Mouse (Mus musculus) embryonic fibroblast, embryonic 13.5 days (primary cell): ENCODE data around the gene Lzic. TPM values are rescaled to one million over a fixed set of nuclear protein-coding genes. Genes with fewer than 3 reads are reported as not detected.

Source experiments
- H3K27ac ChIP-seq: 2 replicates; pipeline ENCODE4 v1.5.1; 2012; ENCODE audit warnings: low read length, control low read depth, inconsistent platforms; ENCODE audit not compliant: insufficient read depth
- H3K4me1 ChIP-seq: 2 replicates; pipeline ENCODE4 v1.6.1; 2011; ENCODE audit warnings: low read length; ENCODE audit not compliant: control insufficient read depth, insufficient read depth
- H3K4me3 ChIP-seq: 2 replicates; pipeline ENCODE4 v1.5.1; 2011; ENCODE audit warnings: mild to moderate bottlenecking, control low read depth, low read length; ENCODE audit not compliant: insufficient read depth
- CTCF ChIP-seq: IDR thresholded peaks from 2 replicates; pipeline ENCODE4 v1.5.1; 2011; ENCODE audit warnings: mild to moderate bottlenecking, control low read depth, low read length, moderate library complexity, borderline replicate concordance; ENCODE audit not compliant: insufficient read depth
- POLR2A ChIP-seq: IDR thresholded peaks from 2 replicates; pipeline ENCODE4 v1.6.1; 2011; ENCODE audit warnings: low read depth, mild to moderate bottlenecking, control low read depth, low read length, moderate library complexity
- polyA plus RNA-seq: library from polyadenylated mRNA; stranded (reverse); fragments of >200 nt; gene quantifications from 2 replicates; pipeline ENCODE4 v1.2.4, GENCODE M21; 2011; ENCODE audit warnings: low read depth; ENCODE audit not compliant: missing spikeins, insufficient read length

Gene Lzic
- polyA plus RNA-seq, 1 experiment = 48.3 TPM

DNA sequence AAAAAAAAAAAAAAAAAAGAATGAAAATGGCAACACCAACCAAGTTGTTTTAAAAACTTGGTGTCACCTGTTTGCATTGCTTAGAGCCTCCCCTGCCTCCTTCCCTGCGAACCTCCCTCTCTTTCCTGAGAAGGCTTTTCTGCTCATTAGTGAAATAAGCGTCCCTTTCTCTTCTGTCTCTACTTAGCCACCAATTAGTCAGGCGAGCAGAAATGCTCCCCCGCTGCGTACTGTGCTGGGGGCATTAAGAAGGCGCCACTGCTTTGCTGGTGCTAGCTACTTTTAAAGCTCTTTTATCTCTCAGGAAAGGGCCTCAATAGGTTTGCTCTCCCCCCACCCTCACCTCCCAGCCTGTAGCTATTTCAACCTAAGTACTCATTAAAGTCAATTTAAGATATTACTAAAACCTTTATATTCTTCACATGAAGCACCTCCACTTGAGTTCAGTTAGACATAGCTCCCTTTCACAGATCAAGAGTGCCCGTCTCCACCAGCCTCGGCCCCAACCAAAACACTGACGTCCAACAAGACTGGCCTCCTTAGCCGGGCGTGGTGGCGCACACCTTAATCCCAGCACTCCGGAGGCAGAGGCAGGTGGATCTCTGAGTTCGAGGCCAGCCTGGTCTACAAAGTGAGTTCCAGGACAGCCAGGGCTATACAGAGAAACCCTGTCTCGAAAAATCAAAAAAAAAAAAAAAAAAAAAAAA is 20.4 kb downstream of the Lzic start:
- Histone ChIP-seq H3K27ac (no peak overlapping the region), H3K4me1 (0 out of 2 replicates have a peak, but pooled peaks cover 3% of the 10 kb centered on the region), H3K4me3 (no peak overlapping the region)
- TF ChIP-seq POLR2A (no peak), CTCF (no peak)

DNA sequence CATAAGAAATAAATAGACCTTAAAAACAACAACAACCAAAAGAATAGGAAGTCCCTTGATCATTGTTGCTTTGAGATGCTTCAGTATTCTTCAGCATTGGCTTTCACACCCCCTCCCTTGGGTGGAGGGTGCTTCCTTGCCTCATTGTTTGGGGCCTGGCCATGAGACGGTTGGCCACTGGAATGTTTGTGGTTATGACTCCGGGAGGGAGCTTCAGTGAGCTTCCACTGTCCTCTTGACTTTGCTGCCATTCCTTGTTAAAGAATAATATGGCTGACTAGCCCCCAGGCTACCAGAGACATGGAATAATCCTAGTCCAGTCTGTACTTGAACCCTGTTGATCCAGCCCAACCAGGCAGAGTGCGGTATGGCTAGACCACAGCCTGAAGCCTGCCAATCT is 21.9 kb downstream of the Lzic start:
- TF ChIP-seq POLR2A (no peak), CTCF (no peak)
- Histone ChIP-seq H3K4me3 (no peak overlapping the region), H3K4me1 (0 out of 2 replicates have a peak, but pooled peaks cover 3% of the 10 kb centered on the region), H3K27ac (no peak overlapping the region)

DNA sequence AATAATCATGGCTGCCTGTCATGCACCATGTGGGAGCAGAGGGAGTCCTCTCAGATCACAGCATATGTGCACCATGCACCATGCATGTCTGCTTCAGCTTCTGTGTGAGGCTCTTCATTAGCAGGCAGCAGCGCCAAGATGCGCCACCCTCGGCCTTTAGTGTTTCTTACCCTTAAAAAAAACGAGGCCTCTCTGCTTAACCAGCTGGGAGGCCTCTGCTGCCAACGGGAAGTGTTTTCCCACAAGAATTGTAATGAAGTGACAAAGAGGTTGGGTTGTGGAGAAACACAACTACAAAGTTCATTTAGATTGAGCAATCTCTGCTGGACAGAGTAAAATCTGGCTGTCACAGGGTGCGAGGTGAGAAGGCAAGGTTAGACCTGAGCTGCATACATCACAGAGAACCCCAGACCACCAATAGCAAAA is 26.2 kb downstream of the Lzic start:
- 0 out of 2 replicates have a peak, but pooled peaks cover 3% of the 10 kb centered on the region for H3K4me1 ChIP-seq
- no peak overlapping the region for H3K4me3 ChIP-seq
- H3K27ac ChIP-seq = no peak overlapping the region
- TF ChIP-seq POLR2A = no peak
- no peak for TF ChIP-seq CTCF

DNA sequence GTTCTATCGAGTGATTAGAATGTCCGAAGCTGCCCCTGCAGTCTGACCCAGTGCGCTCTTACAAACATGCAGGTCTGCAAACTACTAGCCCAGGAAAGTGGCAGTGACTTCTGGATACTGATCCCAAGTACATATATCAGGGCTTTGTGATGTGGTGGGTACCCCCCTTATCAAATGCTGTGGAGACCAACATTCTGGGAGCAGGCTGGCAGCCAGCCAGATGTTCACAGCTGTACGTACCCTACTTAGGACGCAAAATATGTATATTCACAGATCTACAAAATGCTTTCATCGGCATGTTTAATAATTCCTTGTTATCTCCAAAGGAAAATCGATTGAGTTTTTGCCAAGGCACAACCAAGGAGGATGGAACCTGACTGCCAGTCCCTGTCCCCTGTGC is 27.0 kb downstream of the Lzic start:
- TF ChIP-seq CTCF (no peak), POLR2A (no peak)
- Histone ChIP-seq H3K4me1 (0 out of 2 replicates have a peak, but pooled peaks cover under 1% of the 10 kb centered on the region), H3K4me3 (no peak overlapping the region), H3K27ac (no peak overlapping the region)

DNA sequence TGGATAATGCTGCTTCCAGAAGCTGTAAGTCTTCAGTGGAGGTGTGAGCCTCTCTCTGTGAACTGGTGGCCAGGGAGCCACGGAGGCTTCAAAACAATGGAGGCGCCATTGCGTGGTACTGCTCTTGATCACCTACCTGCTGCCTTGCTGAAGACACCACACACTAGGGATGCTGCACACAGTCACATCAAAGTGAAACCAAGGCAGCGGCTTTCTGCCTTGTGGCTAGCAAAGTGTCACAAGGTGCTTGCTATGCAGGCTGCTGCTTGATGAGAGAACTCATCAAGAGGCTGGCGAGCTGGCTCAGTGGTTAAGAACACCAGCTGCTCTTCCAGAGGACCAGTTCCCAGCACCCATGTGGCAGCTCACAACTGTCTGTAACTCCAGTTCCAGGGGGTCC is 30.7 kb downstream of the Lzic start:
- no peak overlapping the region for H3K4me3 ChIP-seq
- H3K4me1 ChIP-seq = no peaks in the 10 kb centered on the region
- H3K27ac ChIP-seq = no peak overlapping the region
- TF ChIP-seq CTCF (no peak), POLR2A (no peak)

DNA sequence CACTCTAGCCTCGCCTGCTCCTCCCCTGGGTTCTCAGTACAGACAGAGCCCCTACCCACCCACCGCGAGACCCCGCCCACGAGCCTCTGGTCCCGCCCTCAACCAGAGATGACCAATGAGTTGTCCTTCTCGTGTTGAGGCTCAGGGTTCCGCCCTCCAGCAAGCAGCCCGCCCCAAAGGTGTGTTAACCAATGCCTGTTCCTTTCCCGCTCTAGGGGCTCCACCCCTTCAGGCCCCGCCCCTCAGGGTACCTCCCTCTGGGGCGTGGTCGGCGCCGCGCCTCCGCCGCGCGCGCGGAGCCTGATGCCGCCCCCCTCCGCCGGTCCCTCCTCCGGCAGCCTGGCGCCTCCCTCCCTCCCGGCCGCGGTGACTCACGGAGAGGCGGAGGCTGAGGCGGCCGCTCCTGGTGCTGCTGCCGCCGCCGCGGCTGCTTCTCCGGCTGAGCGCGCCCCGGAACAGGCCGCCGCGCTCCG is 32.9 kb downstream of the Lzic start, which contains the start of gene Ctnnbip1:
Gene Ctnnbip1, plus strand, starts transcription at position 369 of the 473 bp plus-strand sequence.
- Histone ChIP-seq H3K27ac (no peak within 1 kb of the TSS), H3K4me1 (no peaks in the 10 kb centered on the region), H3K4me3 (peak within 1 kb of the TSS; percentile 58)
- TF ChIP-seq POLR2A (peak; percentile 52; the same call in 1 of the 2 replicates), CTCF (no peak)

DNA sequence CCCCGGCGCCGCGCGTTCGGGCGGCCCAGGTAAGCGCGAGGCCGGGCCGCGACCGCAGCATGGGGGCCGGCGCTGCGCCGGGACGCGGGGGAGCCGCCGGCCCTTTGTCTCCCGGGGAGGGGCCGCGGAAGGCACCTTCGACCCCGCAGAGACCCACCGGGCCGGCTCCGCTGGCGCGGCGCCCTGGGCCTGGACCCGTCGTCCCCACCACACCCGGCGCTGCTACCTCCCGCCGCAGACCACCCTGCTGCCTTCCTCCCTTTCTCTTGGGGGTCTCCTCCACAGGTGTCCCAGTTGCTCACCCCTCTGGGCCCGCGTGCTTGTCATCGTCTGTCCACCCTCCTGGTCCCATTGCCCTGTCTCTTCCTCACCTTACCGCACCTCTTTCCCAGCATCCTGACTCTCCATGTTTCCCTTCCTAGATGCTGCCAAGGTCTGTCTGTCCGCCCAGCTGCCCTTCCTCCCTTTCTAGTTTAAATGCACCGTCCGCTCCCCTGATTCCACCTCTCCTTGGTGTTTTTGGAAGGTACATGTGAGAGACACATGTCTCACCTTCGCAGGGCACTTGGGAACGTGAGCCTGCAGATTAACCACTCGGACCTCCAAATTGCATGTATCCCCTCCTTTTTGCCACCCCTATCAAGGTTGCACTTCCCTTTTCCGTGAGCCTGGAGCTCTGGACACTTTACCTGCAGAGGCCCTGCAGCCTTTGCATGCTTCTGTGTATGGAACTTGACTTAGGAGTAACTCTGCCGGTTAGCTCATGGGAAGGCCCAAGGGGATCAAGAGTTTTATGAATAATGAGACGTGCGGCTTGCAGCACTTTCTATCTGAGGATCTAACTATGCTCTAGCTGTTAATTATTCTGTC is 33.6 kb downstream of the Lzic start:
- Histone ChIP-seq H3K27ac (no peak overlapping the region), H3K4me3 (peak overlapping the region; percentile 58), H3K4me1 (no peaks in the 10 kb centered on the region)
- TF ChIP-seq CTCF = no peak
- TF ChIP-seq POLR2A = no peak

DNA sequence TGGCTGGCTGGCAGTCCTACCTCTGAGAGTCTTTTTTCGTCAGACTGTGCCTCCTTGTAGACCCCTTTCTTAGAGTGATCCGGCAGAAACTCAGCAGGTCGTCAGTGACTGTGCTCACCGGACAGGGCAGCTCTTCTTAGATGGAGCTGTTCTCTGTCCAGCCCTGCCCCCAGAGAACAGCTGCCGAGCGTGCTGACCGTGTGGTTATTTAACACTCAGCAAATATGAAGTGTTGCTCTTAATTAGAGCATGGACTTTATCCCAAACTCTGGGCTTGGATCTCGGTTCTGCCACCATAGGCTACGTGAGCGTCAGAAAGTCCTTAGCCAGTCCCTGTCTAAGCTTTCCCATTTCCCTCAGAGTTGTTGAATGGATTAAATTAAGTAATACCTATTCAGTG is 36.2 kb downstream of the Lzic start:
- TF ChIP-seq POLR2A = no peak
- no peak for TF ChIP-seq CTCF

DNA sequence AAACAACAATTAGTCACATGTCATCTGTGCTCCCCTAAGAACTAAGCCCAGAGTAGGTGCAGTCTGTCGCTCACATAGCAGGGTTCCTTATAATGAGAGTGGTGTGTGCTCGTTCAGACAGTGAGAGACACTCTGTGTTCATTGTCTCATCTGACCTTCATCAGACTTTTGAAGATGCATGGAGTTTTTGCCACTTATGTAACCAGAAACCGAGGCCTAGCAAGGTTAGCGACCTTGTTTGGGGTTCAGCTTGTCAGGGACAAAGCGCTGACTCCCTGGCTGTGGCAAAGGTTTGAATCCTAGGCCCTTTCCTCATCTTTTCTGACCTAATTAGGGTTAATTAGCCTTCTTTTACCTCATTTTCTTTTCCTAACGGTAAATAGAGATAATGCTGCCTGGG is 38.9 kb downstream of the Lzic start:
- Histone ChIP-seq H3K27ac (no peak overlapping the region), H3K4me1 (no peaks in the 10 kb centered on the region), H3K4me3 (no peak overlapping the region)
- TF ChIP-seq POLR2A = no peak
- TF ChIP-seq CTCF = no peak

More for the DNA sequence above, 36.2 kb downstream of the Lzic start:
- Histone ChIP-seq H3K27ac (no peak overlapping the region), H3K4me3 (no peak overlapping the region), H3K4me1 (no peaks in the 10 kb centered on the region)

DNA sequence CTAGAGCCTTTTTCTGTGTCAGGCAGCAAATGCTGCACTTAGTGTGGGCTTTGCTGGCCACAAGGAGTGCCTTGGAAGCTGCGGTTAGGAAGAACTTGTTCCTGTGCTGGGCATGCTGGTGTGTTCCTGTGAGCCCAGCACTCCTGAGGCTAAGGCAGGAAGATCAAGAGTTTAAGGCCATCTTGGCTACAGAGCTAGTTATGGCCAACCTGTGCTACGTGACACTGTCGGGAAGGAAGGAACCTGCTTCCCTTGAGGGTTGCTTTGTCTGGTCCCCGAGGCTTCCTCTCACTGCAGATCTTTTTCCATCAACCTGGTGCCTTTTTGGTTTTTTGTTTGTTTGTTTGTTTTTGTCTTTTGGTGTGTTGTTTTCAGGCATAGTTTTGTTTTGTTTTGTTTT is 40.1 kb downstream of the Lzic start:
- Histone ChIP-seq H3K27ac (no peak overlapping the region), H3K4me1 (no peaks in the 10 kb centered on the region), H3K4me3 (no peak overlapping the region)
- TF ChIP-seq POLR2A (no peak), CTCF (no peak)
